Mouse (Mus musculus): ENCODE results near the gene Nfyb.

GRCm38 (mm10) chr10:82742578-82742977 is 21.4 kb downstream of the Nfyb start:
- TF ChIP-seq POLR2A (IDR thresholded peaks at IDR 0.05; ENCODE audit: low read depth, low read length) (no peak), CTCF (conservative IDR thresholded peaks at IDR 0.05; ENCODE audit: insufficient read depth, insufficient read length, low read depth, low read length) (no peak)

All from kidney, adult 2 months (tissue).